Mouse (Mus musculus): Measurements from ENCODE around the gene Ptk6. TPM values are rescaled to one million over a fixed set of nuclear protein-coding genes. Genes with fewer than 3 reads are reported as not detected.
A peak's percentile ranks its signal among the peaks of the same experiment; 100 is the strongest.

Ptk6 gene
- polyA plus RNA-seq, 1 experiment from 2014 or later: not detected

DNA sequence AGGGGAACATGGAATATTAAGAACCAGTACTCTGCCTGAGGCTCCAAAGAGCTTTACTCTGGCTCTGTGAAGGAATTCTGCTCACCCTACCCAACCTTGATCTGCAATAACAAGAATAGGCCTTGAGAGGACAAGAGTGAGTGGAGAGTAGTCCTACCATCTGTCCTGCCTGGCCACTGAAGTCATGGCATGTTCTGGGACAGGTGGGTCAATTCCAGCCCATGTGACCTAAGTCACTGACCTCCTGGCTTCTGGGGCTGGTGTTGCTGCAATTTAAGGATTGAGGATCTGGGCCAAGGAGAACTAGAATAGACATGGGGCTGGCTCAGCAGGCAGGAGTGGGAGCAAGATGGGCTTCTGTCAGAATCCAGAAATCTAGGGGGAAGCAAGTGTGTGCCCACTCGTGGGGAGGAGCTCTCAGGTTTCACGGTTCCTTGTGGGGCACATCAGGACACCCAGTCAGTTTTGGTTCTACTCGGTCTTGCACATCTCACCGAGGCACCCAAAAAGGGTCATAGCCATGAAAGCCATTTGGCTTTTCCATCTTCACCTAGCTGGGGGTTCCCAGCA lies 55.5 kb downstream of the Ptk6 start:
- H3K4me2 ChIP-seq: peak overlapping the region; percentile 79
- H3K4me3 ChIP-seq (ENCODE audit: low read depth, low read length): no peak overlapping the region
- H3K9ac ChIP-seq (ENCODE audit: low read depth, low read length): no peak overlapping the region
- no peaks in the 10 kb centered on the region for H3K36me3 ChIP-seq (ENCODE audit: control insufficient read depth, insufficient read depth, low read length)
- no peak overlapping the region for H3K27ac ChIP-seq (ENCODE audit: low read depth, low read length)
- ATAC-seq (replicated peaks; ENCODE audit: insufficient number of reproducible peaks, low FRiP score, low TSS enrichment): no peak
- H3K4me1 ChIP-seq (ENCODE audit: control insufficient read depth, insufficient read depth, low read length): 0 out of 2 replicates have a peak, but pooled peaks cover 3% of the 10 kb centered on the region
- H3K27me3 ChIP-seq (ENCODE audit: control insufficient read depth, insufficient read depth, low read length): peaks cover 58% of the 10 kb centered on the region
- 45% methylated on average over 4 of the region's 4 CpGs for WGBS (ENCODE audit: insufficient replicate concordance)
- H3K9me3 ChIP-seq (replicated peaks; ENCODE audit: control insufficient read depth, low read length): no peaks in the 10 kb centered on the region

DNA sequence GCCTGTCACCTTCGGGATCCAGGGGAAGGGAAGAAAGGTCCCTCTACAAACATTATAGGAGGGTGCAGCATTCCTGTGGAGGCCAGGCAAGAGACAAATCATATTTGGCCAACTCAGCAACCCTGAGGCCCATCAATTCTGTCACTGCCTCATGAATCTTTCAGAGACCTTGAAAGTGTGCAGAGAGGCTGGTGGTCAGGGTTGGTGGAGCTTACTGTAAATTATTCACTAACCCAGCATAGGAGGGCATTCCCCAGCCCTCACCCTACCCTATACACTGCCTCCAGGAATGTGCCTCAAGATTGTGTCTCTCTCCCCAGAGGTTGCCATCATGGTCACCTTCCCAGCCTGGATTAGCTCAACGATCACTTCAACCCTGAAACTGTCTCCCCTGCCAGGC lies 57.9 kb downstream of the Ptk6 start:
- Histone ChIP-seq H3K27me3 (ENCODE audit: control insufficient read depth, insufficient read depth, low read length) (peaks cover 46% of the 10 kb centered on the region), H3K4me1 (ENCODE audit: control insufficient read depth, insufficient read depth, low read length) (0 out of 2 replicates have a peak, but pooled peaks cover 3% of the 10 kb centered on the region), H3K9ac (ENCODE audit: low read depth, low read length) (no peak overlapping the region), H3K4me2 (no peak overlapping the region), H3K9me3 (replicated peaks; ENCODE audit: control insufficient read depth, low read length) (no peaks in the 10 kb centered on the region), H3K36me3 (ENCODE audit: control insufficient read depth, insufficient read depth, low read length) (no peaks in the 10 kb centered on the region), H3K4me3 (ENCODE audit: low read depth, low read length) (no peak overlapping the region), H3K27ac (ENCODE audit: low read depth, low read length) (no peak overlapping the region)
- WGBS (ENCODE audit: insufficient replicate concordance): 78% methylated on average over 2 of the region's 2 CpGs
- no peak for ATAC-seq (replicated peaks; ENCODE audit: insufficient number of reproducible peaks, low FRiP score, low TSS enrichment)

Other genes starting within 250 kb of the Ptk6 start
- 29.3 and 34.2 TPM in 2 replicates for gene Nkain4, start 248.1 kb downstream of the Ptk6 start, polyA plus RNA-seq (2014; fragmentation: Nextera tagmentation; extraction: Ambion mirVana)
- gene Arfgap1, start 235.6 kb downstream of the Ptk6 start, polyA plus RNA-seq (2014; fragmentation: Nextera tagmentation; extraction: Ambion mirVana): 59.3 and 68.9 TPM in 2 replicates
- gene Col20a1, start 216.3 kb downstream of the Ptk6 start, polyA plus RNA-seq (2014; fragmentation: Nextera tagmentation; extraction: Ambion mirVana): 0.17 and 0.30 TPM in 2 replicates
- gene Chrna4, start 159.2 kb downstream of the Ptk6 start, polyA plus RNA-seq (2014; fragmentation: Nextera tagmentation; extraction: Ambion mirVana): 0.28 and 0.70 TPM in 2 replicates
- 0.17 and 0.30 TPM in 2 replicates for gene Kcnq2, start 67.5 kb downstream of the Ptk6 start, polyA plus RNA-seq (2014; fragmentation: Nextera tagmentation; extraction: Ambion mirVana)
- 4.6 and 5.7 TPM in 2 replicates for gene Eef1a2, start 45.8 kb downstream of the Ptk6 start, polyA plus RNA-seq (2014; fragmentation: Nextera tagmentation; extraction: Ambion mirVana)
- 187 and 214 TPM in 2 replicates for gene Ppdpf, start 15.5 kb downstream of the Ptk6 start, polyA plus RNA-seq (2014; fragmentation: Nextera tagmentation; extraction: Ambion mirVana)
- gene Srms, start 10.4 kb upstream of the Ptk6 start, polyA plus RNA-seq (2014; fragmentation: Nextera tagmentation; extraction: Ambion mirVana): 0.29 TPM in 1 of 2 replicates, not detected in the other
- 0.13 TPM in 1 of 2 replicates, not detected in the other for gene Fndc11, start 17.2 kb upstream of the Ptk6 start, polyA plus RNA-seq (2014; fragmentation: Nextera tagmentation; extraction: Ambion mirVana)
- 1.2 and 1.3 TPM in 2 replicates for gene Helz2, start 39.2 kb upstream of the Ptk6 start, polyA plus RNA-seq (2014; fragmentation: Nextera tagmentation; extraction: Ambion mirVana)
- 9.1 TPM in 2 replicates for gene Gmeb2, start 85.2 kb upstream of the Ptk6 start, polyA plus RNA-seq (2014; fragmentation: Nextera tagmentation; extraction: Ambion mirVana)
- gene Stmn3, start 111.7 kb upstream of the Ptk6 start, polyA plus RNA-seq (2014; fragmentation: Nextera tagmentation; extraction: Ambion mirVana): 0.52 and 0.83 TPM in 2 replicates
- gene Rtel1, start 117.0 kb upstream of the Ptk6 start, polyA plus RNA-seq (2014; fragmentation: Nextera tagmentation; extraction: Ambion mirVana): 33.3 and 34.8 TPM in 2 replicates
- 21.7 and 27.3 TPM in 2 replicates for gene Zgpat, start 162.1 kb upstream of the Ptk6 start, polyA plus RNA-seq (2014; fragmentation: Nextera tagmentation; extraction: Ambion mirVana)
- gene Arfrp1, start 162.6 kb upstream of the Ptk6 start, polyA plus RNA-seq (2014; fragmentation: Nextera tagmentation; extraction: Ambion mirVana): 36.3 and 47.5 TPM in 2 replicates
- gene Lime1, start 177.3 kb upstream of the Ptk6 start, polyA plus RNA-seq (2014; fragmentation: Nextera tagmentation; extraction: Ambion mirVana): 11.2 and 13.8 TPM in 2 replicates